Mouse (Mus musculus): ENCODE measurements at regions not wholly inside any gene's neighbourhood (a gene's known extent, or its start where the extent isn't known, plus 50 kb on each side); places are given as distances from the start of the nearest gene placed in this dataset.

- DNase-seq (ENCODE audit: low spot score in 2 of 2), result no peak
Observed at GRCm38 (mm10) chr8:90192856-90193255, 155.3 kb downstream of the Tox3 start.

GRCm38 (mm10) chr8:90182807-90183206 lies 165.3 kb downstream of the Tox3 start:
- DNase-seq (ENCODE audit: low spot score in 2 of 2), result no peak

- no peak for DNase-seq (ENCODE audit: low spot score in 2 of 2)
Observed at GRCm38 (mm10) chr8:90176771-90177170, 171.4 kb downstream of the Tox3 start.

GRCm38 (mm10) chr8:90176335-90176734 lies 171.8 kb downstream of the Tox3 start:
- no peak for DNase-seq (ENCODE audit: low spot score in 2 of 2)

GRCm38 (mm10) chr8:90166639-90167038 lies 181.5 kb downstream of the Tox3 start:
- no peak for DNase-seq (ENCODE audit: low spot score in 2 of 2)

- DNase-seq (ENCODE audit: low spot score in 2 of 2), result no peak
Observed at GRCm38 (mm10) chr8:90151477-90151876, 196.7 kb downstream of the Tox3 start.

- no peak for DNase-seq (ENCODE audit: low spot score in 2 of 2)
Observed at GRCm38 (mm10) chr8:90149903-90150302, 198.2 kb downstream of the Tox3 start.

GRCm38 (mm10) chr8:90134626-90135025 lies 213.5 kb downstream of the Tox3 start:
- no peak for DNase-seq (ENCODE audit: low spot score in 2 of 2)

GRCm38 (mm10) chr8:90130704-90131267 lies 217.4 kb downstream of the Tox3 start:
- no peak for DNase-seq (ENCODE audit: low spot score in 2 of 2)

- DNase-seq (ENCODE audit: low spot score in 2 of 2), result no peak
Observed at GRCm38 (mm10) chr8:90125426-90125825, 222.7 kb downstream of the Tox3 start.

- DNase-seq (ENCODE audit: low spot score in 2 of 2), result no peak
Observed at GRCm38 (mm10) chr8:90123101-90123500, 225.0 kb downstream of the Tox3 start.

GRCm38 (mm10) chr8:90121935-90122334 lies 226.2 kb downstream of the Tox3 start:
- DNase-seq (ENCODE audit: low spot score in 2 of 2), result no peak

- no peak for DNase-seq (ENCODE audit: low spot score in 2 of 2)
Observed at GRCm38 (mm10) chr8:90121017-90121416, 227.1 kb downstream of the Tox3 start.

- DNase-seq (ENCODE audit: low spot score in 2 of 2), result no peak
Observed at GRCm38 (mm10) chr8:90115436-90115835, 232.7 kb downstream of the Tox3 start.

GRCm38 (mm10) chr8:90100509-90100908 lies 247.6 kb downstream of the Tox3 start:
- no peak for DNase-seq (ENCODE audit: low spot score in 2 of 2)

GRCm38 (mm10) chr8:90082630-90083029 lies 265.5 kb downstream of the Tox3 start:
- DNase-seq (ENCODE audit: low spot score in 2 of 2), result no peak

GRCm38 (mm10) chr8:90076381-90076780 lies 271.8 kb downstream of the Tox3 start:
- no peak for DNase-seq (ENCODE audit: low spot score in 2 of 2)

- no peak for DNase-seq (ENCODE audit: low spot score in 2 of 2)
Observed at GRCm38 (mm10) chr8:90075796-90076195, 272.3 kb downstream of the Tox3 start.

- no peak for DNase-seq (ENCODE audit: low spot score in 2 of 2)
Observed at GRCm38 (mm10) chr8:90070006-90070405, 278.1 kb downstream of the Tox3 start.

GRCm38 (mm10) chr8:90069411-90069993 lies 278.6 kb downstream of the Tox3 start:
- DNase-seq (ENCODE audit: low spot score in 2 of 2), result no peak

GRCm38 (mm10) chr8:90068441-90068840 lies 279.7 kb downstream of the Tox3 start:
- DNase-seq (ENCODE audit: low spot score in 2 of 2), result no peak

- no peak for DNase-seq (ENCODE audit: low spot score in 2 of 2)
Observed at GRCm38 (mm10) chr8:90064381-90064780, 283.8 kb downstream of the Tox3 start.

- no peak for DNase-seq (ENCODE audit: low spot score in 2 of 2)
Observed at GRCm38 (mm10) chr8:90063291-90063690, 284.9 kb downstream of the Tox3 start.

- no peak for DNase-seq (ENCODE audit: low spot score in 2 of 2)
Observed at GRCm38 (mm10) chr8:90058631-90059166, 289.4 kb downstream of the Tox3 start.
